Mouse (Mus musculus) midbrain, postnatal 0 days (tissue): Measurements from ENCODE around the gene Olfr1385. TPM values are rescaled to one million over a fixed set of nuclear protein-coding genes. Genes with fewer than 3 reads are reported as not detected.
"Not testable (repeated sequence)": the region's sequence is repeated elsewhere in the genome, so short reads cannot be mapped to it uniquely, and the experiment has no call there.

ENCODE experiments used
- ATAC-seq: fragments of 200-750 bp; cut with Nextera tagmentation; 2 replicates; pipeline ENCODE4 v1.8.0; 2017; ENCODE audit warnings: moderate number of reproducible peaks, mild to moderate bottlenecking, moderate TSS enrichment, moderate library complexity; ENCODE audit not compliant: low FRiP score
- DNase-seq: peaks from one replicate; pipeline ENCODE4 v3.0.0-alpha.2; 2015; ENCODE audit warnings: low spot score
- H3K27ac ChIP-seq: fragments of 300-500 bp; sonication (generic); 2 replicates; pipeline ENCODE4 v1.5.1; 2014; ENCODE audit warnings: low read depth, mild to moderate bottlenecking, low read length, mixed read lengths
- H3K27me3 ChIP-seq: fragments of 300-500 bp; sonication (generic); 2 replicates; pipeline ENCODE4 v1.6.1; 2014; ENCODE audit warnings: low read length, control low read depth, mixed read lengths; ENCODE audit not compliant: insufficient read depth
- H3K36me3 ChIP-seq: fragments of 300-500 bp; sonication (generic); 2 replicates; pipeline ENCODE4 v1.6.1; 2014; ENCODE audit warnings: low read length, control low read depth, mixed read lengths; ENCODE audit not compliant: insufficient read depth
- H3K4me1 ChIP-seq: fragments of 300-500 bp; sonication (generic); 2 replicates; pipeline ENCODE4 v1.6.1; 2014; ENCODE audit warnings: mild to moderate bottlenecking, control low read depth, antibody characterized with exemption, low read length, mixed read lengths; ENCODE audit not compliant: insufficient read depth
- H3K4me2 ChIP-seq: fragments of 300-500 bp; sonication (generic); 2 replicates; pipeline ENCODE4 v1.6.1; 2014; ENCODE audit warnings: low read depth, mild to moderate bottlenecking, low read length, mixed read lengths; ENCODE audit not compliant: poor library complexity, severe bottlenecking
- H3K4me3 ChIP-seq: fragments of 300-500 bp; sonication (generic); 2 replicates; pipeline ENCODE4 v1.5.1; 2014; ENCODE audit warnings: low read depth, mild to moderate bottlenecking, low read length, moderate library complexity
- H3K9ac ChIP-seq: fragments of 300-500 bp; sonication (generic); replicated peaks from 2 replicates; pipeline ENCODE4 v1.6.1; 2014; ENCODE audit warnings: mild to moderate bottlenecking, low read length, moderate library complexity, mixed read lengths; ENCODE audit not compliant: poor library complexity, severe bottlenecking
- H3K9me3 ChIP-seq: fragments of 300-500 bp; sonication (generic); 2 replicates; pipeline ENCODE4 v1.6.1; 2016; ENCODE audit warnings: low read length, control low read depth
- CTCF ChIP-seq: IDR thresholded peaks from 2 replicates; pipeline ENCODE4 v1.5.1; 2016; ENCODE audit warnings: antibody characterized with exemption, mild to moderate bottlenecking
- WGBS: fragments of 180-500 bp; shearing (Covaris S2); extraction: QIAGEN DNeasy Blood & Tissue Kit; methylation state at CpG from one replicate; pipeline ENCODE4 v1.1.7; 2014; 5-methylcytosine and 5-hydroxymethylcytosine counted together
- polyA plus RNA-seq: library from polyadenylated mRNA; unstranded; fragments of >200 nt; fragmentation: Nextera tagmentation; extraction: Ambion mirVana; gene quantifications from 2 replicates; pipeline ENCODE4 v1.2.1, GENCODE M21; 2015
- total RNA-seq: library from RNA; depleted of rRNA; stranded (reverse); fragments of >200 nt; gene quantifications from 2 replicates; pipeline ENCODE4 v1.2.3, GENCODE M21; 2014; rRNA removed

Gene Olfr1385
- total and polyA plus RNA-seq, 2 experiments from 2014 or later, result not detected

DNA sequence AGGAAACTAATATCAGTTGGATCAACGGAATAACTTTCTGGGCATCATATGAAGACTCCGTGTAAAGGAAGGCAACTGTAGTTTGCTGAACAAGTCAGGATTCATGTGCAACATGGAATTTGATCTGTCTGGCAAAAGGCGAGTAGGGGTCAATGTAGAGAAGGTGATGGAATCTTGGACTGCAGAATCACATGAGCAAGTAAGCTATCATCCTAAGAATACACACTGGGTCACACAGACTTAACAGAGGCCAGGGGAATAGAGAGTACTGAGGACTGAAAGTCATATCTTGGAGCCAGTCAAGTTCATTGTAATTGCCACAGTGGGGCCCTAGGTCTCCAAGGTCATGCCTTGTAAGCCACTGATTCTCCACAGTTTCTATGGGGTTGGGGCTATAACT is 39.1 kb downstream of the Olfr1385 start, which contains the start of gene Olfr1382:
Gene Olfr1382, plus strand, starts transcription at position 301 of the 400 bp plus-strand sequence.
- ATAC-seq (no peak), DNase-seq (no peak)
- no peaks in the 10 kb centered on the region for H3K9me3 ChIP-seq
- WGBS, result 96% methylated on average over 3 of the region's 3 CpGs
- no peak for TF ChIP-seq CTCF
- H3K36me3 ChIP-seq, result no peaks in the 10 kb centered on the region
- no peaks in the 10 kb centered on the region for H3K27me3 ChIP-seq
- H3K4me2 ChIP-seq, result no peak within 1 kb of the TSS
- H3K27ac ChIP-seq, result no peak within 1 kb of the TSS
- H3K4me3 ChIP-seq, result no peak within 1 kb of the TSS
- no peak within 1 kb of the TSS for H3K9ac ChIP-seq
- no peaks in the 10 kb centered on the region for H3K4me1 ChIP-seq

- TF ChIP-seq CTCF, result no peak
- no peaks in the 10 kb centered on the region for H3K36me3 ChIP-seq
- H3K9me3 ChIP-seq, result no peaks in the 10 kb centered on the region
- H3K4me2 ChIP-seq, result no peak overlapping the region
- H3K4me1 ChIP-seq, result no peaks in the 10 kb centered on the region
- no peaks in the 10 kb centered on the region for H3K27me3 ChIP-seq
- H3K9ac ChIP-seq, result no peak overlapping the region
- DNase-seq, result no peak
- ATAC-seq, result no peak
- H3K27ac ChIP-seq, result no peak overlapping the region
- H3K4me3 ChIP-seq, result no peak overlapping the region
These were observed 43.9 kb downstream of the Olfr1385 start for GRCm38 (mm10) chr11:49532761-49533160.

DNA sequence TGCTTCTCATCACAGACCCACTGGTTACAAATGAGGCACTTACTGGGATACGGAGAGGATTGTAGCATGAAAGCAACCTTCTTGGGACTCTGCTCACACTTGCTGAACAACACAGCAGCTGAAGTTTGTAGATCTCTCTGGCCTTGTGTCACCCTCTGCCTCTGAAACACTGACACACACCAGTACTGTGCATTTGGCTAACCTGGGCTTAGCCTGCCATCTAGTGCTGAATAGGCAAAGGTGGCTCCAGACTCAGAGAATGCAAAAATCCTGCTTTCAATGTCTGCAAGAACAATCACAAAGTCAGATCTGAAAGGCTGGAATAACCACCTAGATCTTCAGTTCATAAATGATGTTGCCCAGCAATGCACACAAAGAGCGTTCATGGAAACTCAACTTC is 47.8 kb downstream of the Olfr1385 start:
- ATAC-seq, result peak; percentile 77
- peak; percentile 72 for DNase-seq

DNA sequence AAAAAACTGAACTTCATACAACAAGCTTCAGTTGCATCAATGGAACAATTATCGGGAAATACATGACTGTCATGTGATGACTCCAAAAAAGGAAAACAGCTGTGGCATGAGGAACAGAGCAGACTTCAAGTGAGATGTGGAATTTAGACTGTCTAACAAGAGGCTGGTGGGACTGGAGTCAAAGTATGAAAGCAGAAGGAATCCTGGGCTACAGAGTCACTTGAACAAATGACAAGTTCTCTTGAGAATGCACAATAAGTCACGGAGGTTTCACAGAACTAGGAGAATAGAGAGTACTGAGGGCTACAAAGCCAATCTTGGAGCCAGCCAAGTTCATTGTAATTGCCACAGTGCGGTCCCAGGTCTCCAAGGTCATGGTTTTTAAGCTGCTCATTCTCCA is 54.3 kb downstream of the Olfr1385 start, which contains the start of gene Olfr1381:
Gene Olfr1381, plus strand, starts transcription at position 301 of the 400 bp plus-strand sequence.
- not testable (repeated sequence) for H3K9ac ChIP-seq, H3K4me2 ChIP-seq, ATAC-seq, H3K27ac ChIP-seq, H3K36me3 ChIP-seq, H3K4me1 ChIP-seq, DNase-seq, H3K27me3 ChIP-seq, H3K9me3 ChIP-seq, H3K4me3 ChIP-seq
- WGBS, result 43% methylated on average over 3 of the region's 3 CpGs

More for the DNA sequence above, 47.8 kb downstream of the Olfr1385 start:
- not testable (repeated sequence) for H3K9me3 ChIP-seq, H3K4me3 ChIP-seq, H3K4me1 ChIP-seq, H3K27ac ChIP-seq, H3K36me3 ChIP-seq, H3K27me3 ChIP-seq, H3K9ac ChIP-seq, H3K4me2 ChIP-seq
- peak; percentile 77 for TF ChIP-seq CTCF
- 85% methylated on average over 2 of the region's 2 CpGs for WGBS

Other genes starting within 250 kb of the Olfr1385 start
- 88.1 and 102 TPM in 2 replicates for gene Mgat1, start 244.9 kb upstream of the Olfr1385 start, total RNA-seq
- 33.9 and 35.4 TPM in 2 replicates for gene Mgat1, start 244.9 kb upstream of the Olfr1385 start, polyA plus RNA-seq
- 0.19 and 1.4 TPM in 2 replicates for gene Olfr1393, start 210.8 kb upstream of the Olfr1385 start, total RNA-seq
- 0.21 TPM in 1 of 2 replicates, not detected in the other for gene Olfr1393, start 210.8 kb upstream of the Olfr1385 start, polyA plus RNA-seq
- gene Olfr1392, start 203.8 kb upstream of the Olfr1385 start, total RNA-seq, result 0.52 and 0.60 TPM in 2 replicates
- gene Olfr1392, start 203.8 kb upstream of the Olfr1385 start, polyA plus RNA-seq, result 0.14 TPM in 1 of 2 replicates, not detected in the other
- 0.09 TPM in 1 of 2 replicates, not detected in the other for gene Olfr10, start 184.3 kb upstream of the Olfr1385 start, total RNA-seq
- not detected in 2 replicates for gene Olfr10, start 184.3 kb upstream of the Olfr1385 start, polyA plus RNA-seq
- gene Olfr1391, start 166.3 kb upstream of the Olfr1385 start, total RNA-seq, result not detected in 2 replicates
- not detected in 2 replicates for gene Olfr1391, start 166.3 kb upstream of the Olfr1385 start, polyA plus RNA-seq
- gene Olfr1390, start 153.9 kb upstream of the Olfr1385 start, total RNA-seq, result not detected in 2 replicates
- not detected in 2 replicates for gene Olfr1390, start 153.9 kb upstream of the Olfr1385 start, polyA plus RNA-seq
- 0.22 TPM in 1 of 2 replicates, not detected in the other for gene Olfr1389, start 66.0 kb upstream of the Olfr1385 start, total RNA-seq
- gene Olfr1389, start 66.0 kb upstream of the Olfr1385 start, polyA plus RNA-seq, result not detected in 2 replicates
- gene Olfr1388, start 52.4 kb upstream of the Olfr1385 start, total RNA-seq, result not detected in 2 replicates
- gene Olfr1388, start 52.4 kb upstream of the Olfr1385 start, polyA plus RNA-seq, result 0.05 and 0.07 TPM in 2 replicates
- gene Olfr1387, start 33.7 kb upstream of the Olfr1385 start, total RNA-seq, result not detected in 2 replicates
- not detected in 2 replicates for gene Olfr1387, start 33.7 kb upstream of the Olfr1385 start, polyA plus RNA-seq
- gene Olfr1386, start 24.0 kb upstream of the Olfr1385 start, total RNA-seq, result not detected in 2 replicates
- not detected in 2 replicates for gene Olfr1386, start 24.0 kb upstream of the Olfr1385 start, polyA plus RNA-seq
- gene Olfr1384, start 17.7 kb downstream of the Olfr1385 start, total RNA-seq, result not detected in 2 replicates
- gene Olfr1384, start 17.7 kb downstream of the Olfr1385 start, polyA plus RNA-seq, result not detected in 2 replicates
- not detected in 2 replicates for gene Olfr1383, start 30.6 kb downstream of the Olfr1385 start, total RNA-seq
- gene Olfr1383, start 30.6 kb downstream of the Olfr1385 start, polyA plus RNA-seq, result not detected in 2 replicates
- gene Olfr1382, start 39.2 kb downstream of the Olfr1385 start, total RNA-seq, result not detected in 2 replicates
- not detected in 2 replicates for gene Olfr1382, start 39.2 kb downstream of the Olfr1385 start, polyA plus RNA-seq
- gene Olfr1381, start 54.4 kb downstream of the Olfr1385 start, total RNA-seq, result not detected in 2 replicates
- gene Olfr1381, start 54.4 kb downstream of the Olfr1385 start, polyA plus RNA-seq, result not detected in 2 replicates
- not detected in 2 replicates for gene Olfr1380, start 67.8 kb downstream of the Olfr1385 start, total RNA-seq
- not detected in 2 replicates for gene Olfr1380, start 67.8 kb downstream of the Olfr1385 start, polyA plus RNA-seq
- 2.6 and 2.8 TPM in 2 replicates for gene Flt4, start 120.2 kb downstream of the Olfr1385 start, total RNA-seq
- 1.3 and 1.4 TPM in 2 replicates for gene Flt4, start 120.2 kb downstream of the Olfr1385 start, polyA plus RNA-seq
- gene Scgb3a1, start 174.5 kb downstream of the Olfr1385 start, total RNA-seq, result not detected in 2 replicates
- gene Scgb3a1, start 174.5 kb downstream of the Olfr1385 start, polyA plus RNA-seq, result 0.59 TPM in 1 of 2 replicates, not detected in the other
- 28.9 and 53.1 TPM in 2 replicates for gene Cnot6, start 223.7 kb downstream of the Olfr1385 start, total RNA-seq
- gene Cnot6, start 223.7 kb downstream of the Olfr1385 start, polyA plus RNA-seq, result 21.7 and 26.9 TPM in 2 replicates